Mouse (Mus musculus) heart, embryonic 15.5 days (tissue): ENCODE data around the gene Lrrc8d. TPM values are rescaled to one million over a fixed set of nuclear protein-coding genes. Genes with fewer than 3 reads are reported as not detected.
"Not testable (repeated sequence)": the region's sequence is repeated elsewhere in the genome, so short reads cannot be mapped to it uniquely, and the experiment has no call there.

Experiments used
- ATAC-seq: fragments of 200-750 bp; cut with Nextera tagmentation; replicated peaks from 2 replicates; pipeline ENCODE4 v1.8.0; 2017; ENCODE audit warnings: low read depth, moderate TSS enrichment; ENCODE audit not compliant: insufficient number of reproducible peaks, insufficient read depth, low FRiP score
- H3K27ac ChIP-seq: fragments of 300-500 bp; sonication (generic); 2 replicates; pipeline ENCODE4 v1.5.1; 2015; ENCODE audit warnings: mild to moderate bottlenecking, inconsistent platforms
- H3K27me3 ChIP-seq: fragments of 300-500 bp; sonication (generic); 2 replicates; pipeline ENCODE4 v1.6.1; 2015; ENCODE audit warnings: inconsistent platforms
- H3K36me3 ChIP-seq: fragments of 300-500 bp; sonication (generic); 2 replicates; pipeline ENCODE4 v1.6.1; 2015; ENCODE audit warnings: mild to moderate bottlenecking, inconsistent platforms
- H3K4me1 ChIP-seq: fragments of 300-500 bp; sonication (generic); replicated peaks from 2 replicates; pipeline ENCODE4 v1.6.1; 2015; ENCODE audit warnings: inconsistent platforms
- H3K4me2 ChIP-seq: fragments of 300-500 bp; sonication (generic); 2 replicates; pipeline ENCODE4 v1.6.1; 2015; ENCODE audit warnings: inconsistent platforms, mild to moderate bottlenecking, moderate library complexity
- H3K4me3 ChIP-seq: fragments of 300-500 bp; sonication (generic); 2 replicates; pipeline ENCODE4 v1.5.1; 2015; ENCODE audit warnings: mild to moderate bottlenecking, inconsistent platforms
- H3K9ac ChIP-seq: fragments of 300-500 bp; sonication (generic); 2 replicates; pipeline ENCODE4 v1.6.1; 2015; ENCODE audit warnings: mild to moderate bottlenecking, inconsistent platforms
- H3K9me3 ChIP-seq: fragments of 300-500 bp; sonication (generic); replicated peaks from 2 replicates; pipeline ENCODE4 v1.6.1; 2016; ENCODE audit warnings: inconsistent platforms
- WGBS: fragments of 180-500 bp; shearing (Covaris S2); methylation state at CpG from one replicate; pipeline ENCODE4 v1.1.7; 2015; ENCODE audit warnings: mixed read lengths; 5-methylcytosine and 5-hydroxymethylcytosine counted together
- polyA plus RNA-seq: library from polyadenylated mRNA; unstranded; fragments of >200 nt; fragmentation: Nextera tagmentation; extraction: Ambion mirVana; gene quantifications from 2 replicates; pipeline ENCODE4 v1.2.1, GENCODE M21; 2015

Lrrc8d gene
- polyA plus RNA-seq, 1 experiment from 2014 or later: 7.4 TPM

GRCm38 (mm10) chr5:105672332-105672731, 27.4 kb upstream of the Lrrc8d start:
- 64% methylated on average over 4 of the region's 4 CpGs for WGBS

GRCm38 (mm10) chr5:105675511-105675910, 24.3 kb upstream of the Lrrc8d start:
- no peaks in the 10 kb centered on the region for H3K9me3 ChIP-seq
- ATAC-seq: no peak
- WGBS: 86% methylated on average over 4 of the region's 4 CpGs

More at GRCm38 (mm10) chr5:105672332-105672731, 27.4 kb upstream of the Lrrc8d start:
- Histone ChIP-seq H3K9ac (no peak overlapping the region), H3K27ac (no peak overlapping the region), H3K27me3 (no peaks in the 10 kb centered on the region), H3K36me3 (no peaks in the 10 kb centered on the region), H3K9me3 (no peaks in the 10 kb centered on the region), H3K4me1 (peaks cover 8% of the 10 kb centered on the region), H3K4me3 (no peak overlapping the region), H3K4me2 (no peak overlapping the region)
- no peak for ATAC-seq

GRCm38 (mm10) chr5:105677071-105677470, 22.7 kb upstream of the Lrrc8d start:
- H3K9ac ChIP-seq: no peak overlapping the region
- peak overlapping the region; percentile 83 for H3K27ac ChIP-seq
- no peak overlapping the region for H3K4me3 ChIP-seq
- no peaks in the 10 kb centered on the region for H3K36me3 ChIP-seq
- peaks cover 22% of the 10 kb centered on the region for H3K4me1 ChIP-seq
- WGBS: 61% methylated on average over 2 of the region's 2 CpGs
- H3K4me2 ChIP-seq: no peak overlapping the region
- no peaks in the 10 kb centered on the region for H3K9me3 ChIP-seq
- no peaks in the 10 kb centered on the region for H3K27me3 ChIP-seq
- peak; percentile 64 for ATAC-seq

More at GRCm38 (mm10) chr5:105675511-105675910, 24.3 kb upstream of the Lrrc8d start:
- Histone ChIP-seq H3K4me3 (no peak overlapping the region), H3K27ac (no peak overlapping the region), H3K27me3 (no peaks in the 10 kb centered on the region), H3K9ac (no peak overlapping the region), H3K4me2 (no peak overlapping the region), H3K4me1 (peaks cover 22% of the 10 kb centered on the region), H3K36me3 (no peaks in the 10 kb centered on the region)

GRCm38 (mm10) chr5:105678243-105678642, 21.5 kb upstream of the Lrrc8d start:
- Histone ChIP-seq H3K4me3 (no peak overlapping the region), H3K9ac (no peak overlapping the region), H3K4me2 (no peak overlapping the region), H3K27ac (no peak overlapping the region), H3K36me3 (no peaks in the 10 kb centered on the region), H3K4me1 (peaks cover 22% of the 10 kb centered on the region), H3K27me3 (no peaks in the 10 kb centered on the region), H3K9me3 (no peaks in the 10 kb centered on the region)
- 78% methylated on average over 8 of the region's 8 CpGs for WGBS
- no peak for ATAC-seq

GRCm38 (mm10) chr5:105679261-105679660, 20.5 kb upstream of the Lrrc8d start:
- Histone ChIP-seq H3K9me3 (no peaks in the 10 kb centered on the region), H3K4me3 (no peak overlapping the region), H3K27ac (no peak overlapping the region), H3K9ac (no peak overlapping the region), H3K4me1 (peaks cover 22% of the 10 kb centered on the region), H3K36me3 (no peaks in the 10 kb centered on the region), H3K27me3 (no peaks in the 10 kb centered on the region), H3K4me2 (no peak overlapping the region)
- ATAC-seq: no peak
- WGBS: 43% methylated on average over 4 of the region's 4 CpGs

- ATAC-seq: no peak
- H3K4me1 ChIP-seq: peaks cover 24% of the 10 kb centered on the region
- no peak overlapping the region for H3K27ac ChIP-seq
These were observed 19.6 kb upstream of the Lrrc8d start for GRCm38 (mm10) chr5:105679921-105680843.

GRCm38 (mm10) chr5:105682143-105682611, 17.6 kb upstream of the Lrrc8d start:
- no peak overlapping the region for H3K4me2 ChIP-seq
- H3K27me3 ChIP-seq: no peaks in the 10 kb centered on the region
- no peaks in the 10 kb centered on the region for H3K9me3 ChIP-seq
- no peak overlapping the region for H3K4me3 ChIP-seq
- WGBS: 79% methylated on average over 9 of the region's 9 CpGs
- no peaks in the 10 kb centered on the region for H3K36me3 ChIP-seq
- H3K4me1 ChIP-seq: peaks cover 17% of the 10 kb centered on the region
- ATAC-seq: no peak
- no peak overlapping the region for H3K27ac ChIP-seq
- H3K9ac ChIP-seq: no peak overlapping the region

More at GRCm38 (mm10) chr5:105679921-105680843, 19.6 kb upstream of the Lrrc8d start:
- H3K27me3 ChIP-seq: no peaks in the 10 kb centered on the region
- no peak overlapping the region for H3K9ac ChIP-seq
- 74% methylated on average over 9 of the region's 9 CpGs for WGBS
- H3K36me3 ChIP-seq: no peaks in the 10 kb centered on the region
- H3K4me2 ChIP-seq: no peak overlapping the region
- no peaks in the 10 kb centered on the region for H3K9me3 ChIP-seq
- no peak overlapping the region for H3K4me3 ChIP-seq

GRCm38 (mm10) chr5:105683912-105684350, 15.8 kb upstream of the Lrrc8d start:
- H3K27ac ChIP-seq: no peak overlapping the region
- no peaks in the 10 kb centered on the region for H3K36me3 ChIP-seq
- no peaks in the 10 kb centered on the region for H3K27me3 ChIP-seq
- H3K4me2 ChIP-seq: no peak overlapping the region
- no peak for ATAC-seq
- H3K9ac ChIP-seq: no peak overlapping the region
- WGBS: 66% methylated on average over 4 of the region's 4 CpGs
- H3K4me3 ChIP-seq: no peak overlapping the region
- H3K4me1 ChIP-seq: peaks cover 10% of the 10 kb centered on the region
- H3K9me3 ChIP-seq: no peaks in the 10 kb centered on the region

GRCm38 (mm10) chr5:105684861-105685600, 14.7 kb upstream of the Lrrc8d start:
- H3K4me1 ChIP-seq: peaks cover 2% of the 10 kb centered on the region; the same call in 1 of the 2 replicates
- ATAC-seq: 0 out of 2 replicates have a peak, but pooled peaks have one; percentile 40
- WGBS: 28% methylated on average over 14 of the region's 14 CpGs
- H3K4me3 ChIP-seq: no peak overlapping the region
- no peak overlapping the region for H3K4me2 ChIP-seq
- H3K36me3 ChIP-seq: no peaks in the 10 kb centered on the region
- H3K9me3 ChIP-seq: no peaks in the 10 kb centered on the region
- H3K27me3 ChIP-seq: no peaks in the 10 kb centered on the region
- H3K27ac ChIP-seq: no peak overlapping the region
- H3K9ac ChIP-seq: no peak overlapping the region

GRCm38 (mm10) chr5:105685780-105686305, 13.9 kb upstream of the Lrrc8d start:
- H3K27me3 ChIP-seq, H3K9ac ChIP-seq, ATAC-seq, H3K4me3 ChIP-seq, H3K4me1 ChIP-seq, H3K4me2 ChIP-seq, H3K36me3 ChIP-seq, H3K27ac ChIP-seq, H3K9me3 ChIP-seq: not testable (repeated sequence)
- 67% methylated on average over 6 of the region's 7 CpGs for WGBS
